Mouse (Mus musculus) cerebellum, adult 9-11 months (tissue): Measurements from ENCODE around the gene Borcs7.
A peak's percentile ranks its signal among the peaks of the same experiment; 100 is the strongest.
"Not testable (repeated sequence)": the region's sequence is repeated elsewhere in the genome, so short reads cannot be mapped to it uniquely, and the experiment has no call there.

Experiments
- DNase-seq: peaks from one replicate; pipeline ENCODE4 v3.0.0; 2022

Gene Borcs7

DNA sequence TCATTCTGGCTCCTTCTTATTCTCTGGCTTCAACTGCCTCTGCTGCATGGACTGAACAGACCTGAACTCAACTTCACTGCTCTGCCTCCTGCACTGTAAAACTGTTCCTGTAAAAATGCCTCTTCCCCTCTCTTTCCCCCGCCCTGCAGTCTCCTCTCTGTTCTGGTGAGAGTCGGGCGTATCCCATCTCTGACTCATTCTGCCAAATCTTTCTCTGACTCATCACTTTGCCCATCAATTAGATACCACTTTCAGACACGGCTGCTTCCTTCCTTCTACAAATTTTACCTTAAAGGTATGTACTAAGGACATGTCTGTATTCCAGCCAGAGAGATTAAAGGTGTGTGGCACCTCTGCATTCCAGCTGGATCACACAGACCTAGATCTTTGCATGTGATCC, 28.4 kb downstream of the Borcs7 start:
- no peak for DNase-seq

DNA sequence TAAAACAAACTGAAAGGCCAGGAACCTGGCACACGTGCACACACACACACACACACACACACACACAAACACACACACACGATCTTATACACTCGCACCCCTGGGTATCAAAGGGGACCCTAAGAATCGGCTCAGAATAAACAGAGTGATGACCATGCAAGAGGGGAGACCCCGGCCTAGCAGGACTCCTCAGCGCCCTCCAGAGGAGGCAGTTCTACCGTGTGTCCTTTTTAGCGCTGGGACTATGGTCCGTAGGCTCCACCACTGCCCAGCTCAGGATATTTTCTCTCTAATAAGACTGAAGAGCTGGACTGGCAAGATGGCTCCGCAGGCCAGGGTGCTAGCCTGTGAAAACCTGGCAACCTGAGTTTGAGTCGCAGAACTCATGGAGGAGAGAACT, 34.7 kb downstream of the Borcs7 start:
- DNase-seq = no peak

DNA sequence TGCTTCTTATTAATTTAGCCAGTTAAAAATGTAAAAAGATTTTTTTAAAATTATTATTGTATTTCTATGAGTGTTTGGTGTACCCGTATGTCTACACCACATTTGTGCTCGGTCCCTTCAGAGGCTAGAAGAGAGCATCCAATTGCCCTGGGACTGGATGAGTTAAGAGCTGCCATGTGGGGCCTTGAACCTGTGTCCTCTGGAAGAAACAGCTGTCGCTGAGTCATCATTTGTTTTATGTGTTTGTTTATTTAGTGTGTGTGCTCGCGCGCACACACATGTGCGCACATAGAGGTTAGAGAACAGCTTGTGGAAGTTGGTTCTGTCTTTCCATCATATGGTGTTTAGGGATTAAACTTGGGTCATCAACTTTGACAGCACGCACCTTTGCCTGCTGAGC, 36.4 kb downstream of the Borcs7 start:
- no peak for DNase-seq

DNA sequence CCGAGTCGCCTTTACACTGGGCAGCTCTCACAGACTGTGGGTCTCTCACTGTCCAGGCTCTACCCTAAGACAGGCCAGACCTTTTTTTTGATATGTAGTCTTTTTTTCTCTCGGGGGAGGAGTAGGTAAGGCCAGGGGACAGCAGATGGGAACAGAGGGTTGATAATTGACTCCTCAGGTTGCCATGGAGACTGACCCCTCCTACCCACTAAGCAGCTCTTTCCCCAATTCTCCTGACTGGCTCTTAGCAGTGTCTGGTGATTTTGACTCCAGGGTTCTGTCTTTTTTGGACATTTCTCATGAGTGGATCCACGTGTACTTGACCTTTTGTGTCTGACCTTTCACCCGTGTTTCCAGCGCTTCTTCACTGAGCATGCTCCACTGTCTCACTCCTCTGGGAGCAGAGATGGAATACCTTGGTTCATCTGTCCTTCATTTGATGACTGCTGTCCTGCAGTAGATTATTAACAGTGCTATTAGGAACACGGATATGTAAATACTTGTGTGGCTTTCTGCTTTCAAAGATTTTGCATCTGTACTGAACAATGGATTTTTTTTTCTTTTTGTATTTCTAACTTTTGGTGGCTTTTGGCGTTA, 37.5 kb downstream of the Borcs7 start:
- DNase-seq = no peak

- no peak for DNase-seq
These were observed 38.3 kb downstream of the Borcs7 start for GRCm38 (mm10) chr19:46727945-46728540.

DNA sequence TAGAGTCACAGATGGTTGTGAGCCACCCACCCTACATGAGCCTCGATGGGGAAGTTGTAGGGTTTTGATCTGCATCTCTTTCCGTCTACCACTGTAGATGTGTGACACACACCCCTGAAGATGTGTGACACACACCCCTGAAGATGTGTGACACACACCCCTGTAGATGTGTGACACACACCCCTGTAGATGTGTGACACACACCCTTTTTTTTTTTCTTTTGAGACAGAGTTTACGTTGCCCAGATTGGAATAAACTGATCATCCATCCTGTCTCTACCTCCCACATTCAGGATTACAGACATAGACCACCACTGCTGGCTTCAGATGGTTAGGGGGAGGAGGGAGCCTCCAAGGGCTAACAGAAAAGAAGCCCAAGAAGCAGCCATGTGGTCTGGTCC, 39.2 kb downstream of the Borcs7 start:
- DNase-seq = no peak

DNA sequence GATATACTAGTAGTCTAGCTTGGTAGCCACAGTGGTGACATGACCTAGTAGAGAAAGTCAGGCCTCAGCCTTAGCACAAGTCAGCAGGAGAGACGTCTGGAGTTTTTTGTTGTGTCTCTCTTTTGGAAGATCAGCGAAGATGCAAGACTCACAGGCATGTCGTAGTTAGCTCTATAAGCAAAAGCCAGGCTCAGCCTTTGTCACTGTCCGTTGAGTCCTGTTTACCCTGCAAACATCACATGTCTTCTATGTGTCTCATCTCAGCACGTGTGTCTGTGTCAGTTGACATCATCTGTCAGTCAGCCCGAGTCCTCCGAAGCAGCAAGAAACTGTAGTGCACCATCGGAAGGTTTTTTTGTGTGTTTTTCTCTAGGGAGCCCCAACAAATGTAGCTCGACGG, 41.6 kb downstream of the Borcs7 start:
- no peak for DNase-seq

DNA sequence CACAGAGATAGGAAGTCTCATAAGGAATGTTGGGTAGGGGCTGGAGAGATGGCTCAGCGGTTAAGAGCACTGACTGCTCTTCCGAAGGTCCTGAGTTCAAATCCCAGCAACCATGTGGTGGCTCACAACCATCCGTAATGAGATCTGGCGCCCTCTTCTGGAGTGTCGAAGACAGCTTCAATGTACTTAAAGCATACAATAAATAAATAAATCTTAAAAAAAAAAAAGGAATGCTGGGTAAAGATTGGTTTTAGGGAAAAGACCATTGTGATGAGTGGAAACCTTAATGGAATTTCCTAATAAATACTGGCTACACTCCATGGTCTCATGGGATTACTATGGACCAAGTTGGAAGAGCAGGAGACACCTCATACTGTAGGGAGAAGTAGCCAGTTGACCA, 43.0 kb downstream of the Borcs7 start:
- not testable (repeated sequence) for DNase-seq

GRCm38 (mm10) chr19:46733626-46734025, 43.9 kb downstream of the Borcs7 start:
- no peak for DNase-seq

GRCm38 (mm10) chr19:46735241-46735640, 45.5 kb downstream of the Borcs7 start:
- DNase-seq = no peak

GRCm38 (mm10) chr19:46737106-46737505, 47.4 kb downstream of the Borcs7 start:
- no peak for DNase-seq

DNA sequence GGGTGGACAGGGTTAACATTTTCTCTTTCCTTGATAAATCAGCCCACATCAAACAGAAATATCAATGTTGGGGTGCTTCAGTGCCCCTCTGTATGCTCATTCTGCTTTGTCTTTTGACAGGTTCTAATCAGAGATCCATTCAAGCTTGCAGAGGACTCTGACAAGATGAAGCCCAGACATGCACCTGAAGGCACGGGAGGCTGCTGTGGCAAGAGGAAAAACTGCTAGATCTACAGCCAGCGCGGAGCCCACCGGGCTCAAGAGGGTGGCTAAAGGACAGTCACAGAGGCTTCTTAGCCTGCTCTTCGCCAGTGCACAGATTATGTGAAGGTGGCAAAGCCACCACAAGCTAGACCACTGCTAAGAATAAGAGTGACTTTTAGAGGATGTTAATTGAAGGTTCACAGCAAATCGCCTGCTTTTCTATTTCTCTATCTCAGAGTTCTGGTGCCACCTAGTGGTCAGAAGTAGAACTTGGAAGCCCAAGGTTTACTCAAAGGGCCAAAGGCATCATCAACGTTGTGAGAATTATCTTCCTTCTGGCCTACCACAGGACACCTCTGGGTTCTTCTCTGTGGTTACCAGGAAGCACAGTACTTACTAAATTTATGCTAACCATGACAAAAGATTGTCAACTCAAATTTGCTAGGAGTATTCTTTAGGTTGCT, 50.8 kb downstream of the Borcs7 start:
- peak; percentile 58 for DNase-seq

GRCm38 (mm10) chr19:46741574-46741973, 51.9 kb downstream of the Borcs7 start:
- DNase-seq = no peak

DNA sequence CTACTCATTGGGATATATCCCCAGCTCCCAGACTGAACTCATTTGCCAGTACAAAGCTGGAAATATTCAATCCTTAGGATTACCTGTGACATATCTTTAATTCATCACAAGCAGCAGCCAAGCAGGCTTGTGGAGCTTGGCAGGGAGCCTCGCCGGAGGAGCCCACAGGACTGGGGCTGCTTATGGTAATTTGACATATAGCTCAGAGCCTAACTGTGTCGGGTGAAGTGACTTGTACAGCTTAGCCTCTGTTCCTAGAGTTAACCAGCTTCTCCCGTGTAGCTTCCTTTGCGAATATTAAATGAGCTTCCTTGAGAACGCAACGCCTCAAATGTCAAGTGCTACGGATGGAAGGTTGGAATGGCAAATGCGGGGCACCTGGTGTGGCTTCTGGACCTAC, 55.0 kb downstream of the Borcs7 start:
- no peak for DNase-seq

DNA sequence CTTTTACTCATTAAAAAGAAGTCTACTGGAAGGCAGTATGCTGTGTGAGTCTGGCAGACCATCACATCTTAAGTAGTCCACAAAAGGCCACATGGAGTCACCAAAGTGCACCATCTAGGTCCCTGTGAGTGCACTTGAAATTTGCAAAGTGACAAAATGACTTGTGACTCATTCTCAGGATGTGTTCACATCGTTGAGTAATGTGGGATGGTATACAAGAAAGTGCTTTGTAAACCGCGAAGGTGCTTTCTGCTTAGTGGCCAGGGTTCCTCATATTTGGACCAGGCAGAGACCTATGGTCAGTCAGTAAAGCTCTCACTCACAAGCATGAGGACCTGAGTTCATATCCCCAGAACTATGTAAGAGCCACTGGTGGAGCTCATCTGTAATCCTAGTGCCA, 58.1 kb downstream of the Borcs7 start:
- DNase-seq = no peak

DNA sequence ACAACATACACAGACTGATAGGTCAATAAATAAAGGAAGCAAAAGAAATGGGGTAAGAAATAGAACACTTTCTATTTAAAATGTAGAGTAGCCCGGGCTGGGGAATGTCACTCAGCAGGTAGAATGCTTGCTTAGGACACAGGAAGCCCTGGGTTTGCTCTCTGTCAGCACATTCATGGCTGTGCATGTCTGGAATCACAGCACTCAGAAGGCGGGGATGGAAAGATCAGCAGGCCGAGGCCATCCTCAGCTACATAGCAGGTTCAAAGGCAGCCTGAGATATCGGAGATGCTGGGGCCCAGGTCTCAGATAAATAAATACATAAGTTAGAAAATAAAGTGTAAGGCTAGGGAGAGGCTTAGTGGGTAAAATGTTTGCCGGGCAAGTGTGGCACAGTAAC, 62.5 kb downstream of the Borcs7 start:
- DNase-seq = no peak
